Mouse (Mus musculus): ENCODE measurements around the gene Usp5.

DNA sequence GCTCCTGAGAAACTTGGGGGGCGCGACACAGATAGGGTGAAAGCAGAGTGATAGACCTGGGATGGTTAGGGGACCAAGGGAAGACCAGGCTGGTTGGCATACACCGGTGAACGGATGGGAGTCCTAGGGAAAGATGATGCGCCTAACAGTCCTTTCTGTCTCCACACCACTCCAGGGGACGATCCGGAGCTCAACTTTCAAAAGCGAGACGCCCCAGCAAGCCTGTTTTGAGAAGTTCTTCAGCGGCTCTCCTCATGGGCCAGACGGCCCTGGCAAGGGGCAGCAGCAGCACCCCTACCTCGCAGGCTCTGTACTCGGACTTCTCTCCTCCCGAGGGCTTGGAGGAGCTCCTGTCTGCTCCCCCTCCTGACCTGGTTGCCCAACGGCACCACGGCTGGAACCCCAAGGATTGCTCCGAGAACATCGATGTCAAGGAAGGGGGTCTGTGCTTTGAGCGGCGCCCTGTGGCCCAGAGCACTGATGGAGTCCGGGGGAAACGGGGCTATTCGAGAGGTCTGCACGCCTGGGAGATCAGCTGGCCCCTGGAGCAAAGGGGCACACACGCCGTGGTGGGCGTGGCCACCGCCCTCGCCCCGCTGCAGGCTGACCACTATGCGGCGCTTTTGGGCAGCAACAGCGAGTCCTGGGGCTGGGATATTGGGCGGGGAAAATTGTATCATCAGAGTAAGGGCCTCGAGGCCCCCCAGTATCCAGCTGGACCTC lies 20.1 kb downstream of the Usp5 start:
- TF ChIP-seq POLR2A (IDR thresholded peaks at IDR 0.05; ENCODE audit: borderline replicate concordance, insufficient read depth, low read length) (no peak; the same call in 1 of the 2 replicates), CTCF (IDR thresholded peaks at IDR 0.05; ENCODE audit: borderline replicate concordance, insufficient read depth, low read depth, low read length) (peak; percentile 67)

Data from cerebellum, adult 2 months (tissue).